Mouse (Mus musculus): ENCODE results near the gene Smco1.

The Smco1 gene

GRCm38 (mm10) chr16:32312386-32312785, 41.1 kb downstream of the Smco1 start:
- no peak for DNase-seq (ENCODE audit: low read depth)

- DNase-seq (ENCODE audit: low read depth): no peak
Observed at GRCm38 (mm10) chr16:32312859-32313258, 41.6 kb downstream of the Smco1 start.

GRCm38 (mm10) chr16:32316601-32317000, 45.3 kb downstream of the Smco1 start:
- DNase-seq (ENCODE audit: low read depth): no peak

GRCm38 (mm10) chr16:32323953-32324352, 52.7 kb downstream of the Smco1 start:
- no peak for DNase-seq (ENCODE audit: low read depth)
